Mouse (Mus musculus) midbrain, embryonic 15.5 days (tissue): Measurements from ENCODE around the gene Zp1. TPM values are rescaled to one million over a fixed set of nuclear protein-coding genes. Genes with fewer than 3 reads are reported as not detected.

ENCODE experiments used
- ATAC-seq: fragments of 200-750 bp; cut with Nextera tagmentation; replicated peaks from 2 replicates; pipeline ENCODE4 v1.8.0; 2017; ENCODE audit warnings: moderate TSS enrichment
- H3K27ac ChIP-seq: fragments of 300-500 bp; sonication (generic); 2 replicates; pipeline ENCODE4 v1.5.1; 2015; ENCODE audit warnings: mild to moderate bottlenecking, inconsistent platforms
- H3K27me3 ChIP-seq: fragments of 300-500 bp; sonication (generic); replicated peaks from 2 replicates; pipeline ENCODE4 v1.6.1; 2015; ENCODE audit warnings: inconsistent platforms
- H3K36me3 ChIP-seq: fragments of 300-500 bp; sonication (generic); replicated peaks from 2 replicates; pipeline ENCODE4 v1.6.1; 2015; ENCODE audit warnings: inconsistent platforms
- H3K4me1 ChIP-seq: fragments of 300-500 bp; sonication (generic); 2 replicates; pipeline ENCODE4 v1.6.1; 2015; ENCODE audit warnings: inconsistent platforms
- H3K4me2 ChIP-seq: fragments of 300-500 bp; sonication (generic); 2 replicates; pipeline ENCODE4 v1.6.1; 2015; ENCODE audit warnings: inconsistent platforms, mild to moderate bottlenecking, moderate library complexity
- H3K4me3 ChIP-seq: fragments of 300-500 bp; sonication (generic); 2 replicates; pipeline ENCODE4 v1.5.1; 2015; ENCODE audit warnings: mild to moderate bottlenecking, inconsistent platforms
- H3K9ac ChIP-seq: fragments of 300-500 bp; sonication (generic); 2 replicates; pipeline ENCODE4 v1.6.1; 2015; ENCODE audit warnings: mild to moderate bottlenecking, inconsistent platforms
- H3K9me3 ChIP-seq: fragments of 300-500 bp; sonication (generic); 2 replicates; pipeline ENCODE4 v1.6.1; 2016; ENCODE audit warnings: inconsistent platforms
- WGBS: fragments of 180-500 bp; shearing (Covaris S2); methylation state at CpG from one replicate; pipeline ENCODE4 v1.1.7; 2015; ENCODE audit warnings: mixed read lengths; 5-methylcytosine and 5-hydroxymethylcytosine counted together
- polyA plus RNA-seq: library from polyadenylated mRNA; unstranded; fragments of >200 nt; fragmentation: Nextera tagmentation; extraction: Ambion mirVana; gene quantifications from 2 replicates; pipeline ENCODE4 v1.2.1, GENCODE M21; 2015

The Zp1 gene
- polyA plus RNA-seq, 1 experiment from 2014 or later = 0.49 TPM

DNA sequence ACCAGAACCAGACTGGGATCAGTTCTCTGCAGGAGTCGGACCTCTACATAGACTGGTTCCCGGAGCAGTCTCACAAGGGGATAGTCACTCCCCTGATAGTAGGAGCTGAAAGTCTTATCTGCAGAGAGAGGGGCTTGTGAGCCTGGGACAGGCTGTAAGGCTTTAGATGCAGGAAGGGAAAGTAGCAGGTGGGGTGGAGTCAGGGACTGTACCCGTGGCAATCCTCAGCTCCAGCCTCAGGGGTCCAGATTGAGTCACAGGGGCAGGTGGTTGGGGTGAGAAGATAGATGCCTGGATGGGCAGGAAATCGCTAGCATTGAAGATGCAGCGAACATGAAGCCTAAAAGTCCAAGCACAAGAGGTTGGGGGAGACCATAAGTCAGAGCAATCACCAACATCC lies 3.9 kb downstream of the Zp1 start:
- H3K4me3 ChIP-seq = no peak overlapping the region
- no peak overlapping the region for H3K9ac ChIP-seq
- peaks cover 6% of the 10 kb centered on the region; the same call in 1 of the 2 replicates for H3K4me1 ChIP-seq
- no peaks in the 10 kb centered on the region for H3K36me3 ChIP-seq
- H3K9me3 ChIP-seq = no peaks in the 10 kb centered on the region
- no peak overlapping the region for H3K27ac ChIP-seq
- no peak for ATAC-seq
- WGBS = 68% methylated on average over 5 of the region's 5 CpGs
- no peak overlapping the region for H3K4me2 ChIP-seq
- H3K27me3 ChIP-seq = no peaks in the 10 kb centered on the region

GRCm38 (mm10) chr19:10914870-10915269 lies 5.6 kb downstream of the Zp1 start:
- no peak overlapping the region for H3K4me2 ChIP-seq
- WGBS = 87% methylated on average over 2 of the region's 2 CpGs
- H3K9me3 ChIP-seq = no peaks in the 10 kb centered on the region
- no peak overlapping the region for H3K27ac ChIP-seq
- no peaks in the 10 kb centered on the region for H3K27me3 ChIP-seq
- H3K9ac ChIP-seq = no peak overlapping the region
- H3K36me3 ChIP-seq = no peaks in the 10 kb centered on the region
- no peak for ATAC-seq
- no peak overlapping the region for H3K4me3 ChIP-seq
- H3K4me1 ChIP-seq = peaks cover 6% of the 10 kb centered on the region; the same call in 1 of the 2 replicates

DNA sequence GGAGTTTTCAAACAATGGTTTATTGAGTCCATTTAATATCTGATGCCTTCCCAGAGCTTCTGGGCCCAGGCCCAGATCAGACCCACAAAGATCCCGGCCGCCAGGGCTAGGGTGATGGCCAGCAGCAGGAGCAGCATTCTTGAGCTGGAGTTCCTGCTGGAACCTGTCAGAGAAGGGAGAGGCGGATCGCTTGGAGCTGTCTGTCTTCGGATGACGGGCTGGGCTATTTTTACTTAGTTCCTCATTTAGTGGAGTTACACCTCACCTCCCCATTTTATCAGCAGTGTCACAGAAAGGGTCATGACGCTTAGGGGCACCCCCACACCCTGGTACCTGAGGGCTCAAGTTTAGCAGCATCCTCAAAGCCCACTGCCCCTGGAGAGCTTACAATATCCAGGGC lies 6.1 kb downstream of the Zp1 start:
- no peak overlapping the region for H3K4me2 ChIP-seq
- H3K36me3 ChIP-seq = no peaks in the 10 kb centered on the region
- H3K27me3 ChIP-seq = no peaks in the 10 kb centered on the region
- no peak overlapping the region for H3K4me3 ChIP-seq
- ATAC-seq = no peak
- H3K4me1 ChIP-seq = peaks cover 6% of the 10 kb centered on the region; the same call in 1 of the 2 replicates
- no peak overlapping the region for H3K9ac ChIP-seq
- WGBS = 83% methylated on average over 7 of the region's 7 CpGs
- no peak overlapping the region for H3K27ac ChIP-seq
- H3K9me3 ChIP-seq = no peaks in the 10 kb centered on the region

DNA sequence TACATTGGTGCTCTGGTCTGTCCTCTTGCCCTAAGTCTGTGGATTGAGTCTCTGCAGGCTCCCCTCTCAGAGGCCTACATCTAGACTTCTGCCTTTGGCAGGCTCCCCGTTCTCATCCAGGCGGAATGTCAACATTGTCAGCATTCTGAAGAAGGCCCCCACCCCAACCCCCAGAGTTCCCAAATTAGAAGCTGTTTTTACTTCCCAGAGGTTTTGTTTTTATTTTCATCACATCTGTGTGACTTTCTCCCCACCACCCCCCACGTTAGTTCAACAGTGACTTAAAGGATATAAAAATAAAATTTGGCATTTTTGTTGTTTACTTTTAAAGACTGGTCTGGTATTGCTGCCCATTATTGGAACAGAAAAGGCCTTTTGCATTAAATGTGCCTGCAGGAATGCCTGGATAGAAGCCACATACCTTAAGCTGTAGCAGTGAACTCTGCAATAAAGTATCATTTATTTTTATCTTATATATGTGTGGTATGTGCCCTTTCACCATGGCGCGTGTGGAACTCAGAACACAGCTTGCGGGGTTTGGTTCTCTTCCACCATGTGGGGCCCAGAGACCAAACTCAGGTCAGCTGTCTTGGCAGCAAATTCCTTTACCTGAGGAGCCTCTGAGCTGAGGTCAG lies 11.2 kb downstream of the Zp1 start:
- no peaks in the 10 kb centered on the region for H3K9me3 ChIP-seq
- H3K36me3 ChIP-seq = peaks cover 7% of the 10 kb centered on the region; the same call in 1 of the 2 replicates
- H3K4me3 ChIP-seq = no peak overlapping the region
- H3K4me1 ChIP-seq = no peaks in the 10 kb centered on the region
- whole genome bisulfite sequencing = 89% methylated on average over 6 of the region's 6 CpGs
- H3K4me2 ChIP-seq = no peak overlapping the region
- no peak for ATAC-seq
- H3K27ac ChIP-seq = 0 out of 2 replicates have a peak overlapping the region, but pooled peaks have one; percentile 10
- no peak overlapping the region for H3K9ac ChIP-seq
- H3K27me3 ChIP-seq = no peaks in the 10 kb centered on the region

- no peaks in the 10 kb centered on the region for H3K27me3 ChIP-seq
- peak; percentile 40; the same call in 1 of the 2 replicates for ATAC-seq
- H3K4me3 ChIP-seq = no peak overlapping the region
- WGBS = 66% methylated on average over 3 of the region's 3 CpGs
- no peak overlapping the region for H3K4me2 ChIP-seq
- no peaks in the 10 kb centered on the region for H3K4me1 ChIP-seq
- H3K9ac ChIP-seq = no peak overlapping the region
- no peaks in the 10 kb centered on the region for H3K9me3 ChIP-seq
- H3K36me3 ChIP-seq = peaks cover 20% of the 10 kb centered on the region; the same call in 1 of the 2 replicates
- H3K27ac ChIP-seq = no peak overlapping the region
Measured at GRCm38 (mm10) chr19:10907891-10908290, 12.5 kb downstream of the Zp1 start.

- ATAC-seq = no peak
- no peaks in the 10 kb centered on the region for H3K4me1 ChIP-seq
Measured at GRCm38 (mm10) chr19:10905728-10906000, 14.8 kb downstream of the Zp1 start.

DNA sequence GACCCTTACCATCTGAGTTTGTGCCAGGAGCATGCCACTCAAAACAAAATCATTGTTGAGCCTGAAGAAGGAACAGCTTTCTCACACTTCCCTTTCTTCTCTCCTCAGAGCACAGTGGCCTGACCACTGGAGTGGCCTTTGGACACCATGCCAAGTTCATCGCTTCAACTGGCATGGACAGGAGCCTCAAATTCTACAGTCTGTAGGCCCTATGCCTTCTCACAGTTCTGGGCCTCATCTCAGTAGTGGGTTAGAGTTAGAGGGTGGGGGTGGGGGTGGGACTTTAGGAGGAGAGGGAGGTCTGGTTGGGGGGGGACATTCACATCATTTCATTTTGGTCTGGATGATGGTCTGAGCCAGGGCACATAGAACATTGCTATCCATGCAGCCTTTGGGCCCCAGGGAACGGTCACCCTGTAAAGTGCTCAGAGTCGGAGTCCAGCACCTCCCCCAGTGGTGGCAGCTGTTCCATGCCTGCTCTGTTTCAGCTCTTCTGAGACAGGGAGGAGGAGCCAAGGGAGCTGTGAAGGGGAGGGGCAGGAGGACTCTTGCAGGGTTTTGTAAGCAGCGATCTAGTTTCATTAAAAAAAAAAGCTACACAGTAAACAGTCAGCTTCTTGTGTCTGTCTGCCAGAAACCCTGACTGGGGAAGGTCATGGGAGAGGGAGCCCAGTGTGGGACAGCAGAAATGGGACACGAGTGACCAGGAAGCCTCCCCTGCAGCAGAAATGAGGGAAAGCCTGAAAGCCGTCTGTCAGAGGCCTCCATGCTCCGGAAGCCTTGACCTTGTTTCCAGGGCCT lies 15.3 kb downstream of the Zp1 start:
- Histone ChIP-seq H3K27me3 (no peaks in the 10 kb centered on the region), H3K9ac (no peak overlapping the region), H3K27ac (0 out of 2 replicates have a peak overlapping the region, but pooled peaks have one; percentile 31), H3K4me2 (no peak overlapping the region), H3K4me1 (no peaks in the 10 kb centered on the region), H3K9me3 (no peaks in the 10 kb centered on the region), H3K4me3 (no peak overlapping the region), H3K36me3 (peaks cover 47% of the 10 kb centered on the region)
- ATAC-seq = no peak
- WGBS = 61% methylated on average over 7 of the region's 7 CpGs

More at GRCm38 (mm10) chr19:10905728-10906000, 14.8 kb downstream of the Zp1 start:
- Histone ChIP-seq H3K4me3 (no peak overlapping the region), H3K4me2 (no peak overlapping the region), H3K27ac (0 out of 2 replicates have a peak overlapping the region, but pooled peaks have one; percentile 31), H3K9ac (no peak overlapping the region), H3K27me3 (no peaks in the 10 kb centered on the region), H3K9me3 (no peaks in the 10 kb centered on the region), H3K36me3 (peaks cover 41% of the 10 kb centered on the region)
- 76% methylated on average over 5 of the region's 5 CpGs for WGBS

DNA sequence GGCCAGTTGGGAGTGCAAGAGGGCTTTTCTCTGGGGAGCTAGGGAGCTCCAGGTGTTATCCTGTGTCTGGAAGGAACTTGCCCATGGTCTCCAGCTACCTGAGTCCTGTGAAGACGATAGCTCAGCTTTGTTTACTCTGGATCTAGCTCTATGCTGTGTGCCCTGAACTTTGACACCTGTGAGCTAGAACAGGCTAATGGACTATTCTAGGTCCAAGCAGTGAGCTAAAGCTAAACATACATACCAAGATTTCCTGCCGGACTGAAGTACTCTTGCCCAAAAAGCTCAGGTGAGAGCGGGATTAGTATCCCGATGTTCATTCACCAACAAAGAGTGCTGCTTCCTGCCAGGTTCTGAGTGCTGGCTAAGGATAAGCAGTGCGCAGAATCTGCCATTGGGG lies 15.9 kb downstream of the Zp1 start:
- ATAC-seq = no peak
- no peak overlapping the region for H3K4me3 ChIP-seq
- 90% methylated on average over 5 of the region's 5 CpGs for WGBS
- H3K4me1 ChIP-seq = no peaks in the 10 kb centered on the region
- no peaks in the 10 kb centered on the region for H3K9me3 ChIP-seq
- peaks cover 53% of the 10 kb centered on the region for H3K36me3 ChIP-seq
- H3K9ac ChIP-seq = no peak overlapping the region
- no peak overlapping the region for H3K27ac ChIP-seq
- H3K27me3 ChIP-seq = no peaks in the 10 kb centered on the region
- no peak overlapping the region for H3K4me2 ChIP-seq

GRCm38 (mm10) chr19:10901046-10901445 lies 19.4 kb downstream of the Zp1 start:
- 96% methylated on average over 5 of the region's 5 CpGs for WGBS
- H3K9ac ChIP-seq = no peak overlapping the region
- peaks cover 56% of the 10 kb centered on the region for H3K36me3 ChIP-seq
- H3K27me3 ChIP-seq = no peaks in the 10 kb centered on the region
- H3K27ac ChIP-seq = no peak overlapping the region
- no peak overlapping the region for H3K4me2 ChIP-seq
- peaks cover 15% of the 10 kb centered on the region for H3K4me1 ChIP-seq
- no peak overlapping the region for H3K4me3 ChIP-seq
- no peaks in the 10 kb centered on the region for H3K9me3 ChIP-seq
- no peak for ATAC-seq

DNA sequence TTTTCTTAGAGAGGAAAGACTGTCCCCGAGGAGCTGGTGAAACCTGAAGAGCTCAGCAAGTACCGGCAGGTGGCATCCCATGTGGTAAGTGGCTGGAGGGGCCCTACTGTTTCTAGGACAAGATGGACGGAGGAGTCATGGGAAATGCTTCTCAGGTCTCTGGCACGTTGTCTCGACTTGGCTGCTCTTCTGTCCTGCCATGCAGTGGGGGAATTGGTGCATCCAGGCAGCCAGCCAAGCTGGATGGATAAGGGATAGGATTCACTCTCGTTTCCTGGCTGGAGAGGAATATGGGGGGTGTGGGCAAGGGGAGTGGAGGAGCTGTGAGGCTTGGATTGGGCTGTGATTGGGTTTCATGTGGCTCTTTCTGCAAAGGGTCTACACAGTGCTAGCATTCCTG lies 20.1 kb downstream of the Zp1 start:
- no peak for ATAC-seq
- Histone ChIP-seq H3K4me1 (peaks cover 18% of the 10 kb centered on the region), H3K9me3 (no peaks in the 10 kb centered on the region), H3K36me3 (peaks cover 56% of the 10 kb centered on the region), H3K4me2 (no peak overlapping the region), H3K27me3 (no peaks in the 10 kb centered on the region), H3K4me3 (no peak overlapping the region), H3K9ac (no peak overlapping the region), H3K27ac (no peak overlapping the region)
- WGBS = 85% methylated on average over 6 of the region's 6 CpGs

GRCm38 (mm10) chr19:10897491-10897890 lies 22.9 kb downstream of the Zp1 start:
- H3K9ac ChIP-seq = no peak overlapping the region
- 86% methylated on average over 8 of the region's 8 CpGs for WGBS
- no peak for ATAC-seq

GRCm38 (mm10) chr19:10896849-10897248 lies 23.6 kb downstream of the Zp1 start:
- ATAC-seq = no peak
- Histone ChIP-seq H3K4me3 (no peak overlapping the region), H3K4me2 (peak overlapping the region; percentile 66)

More at GRCm38 (mm10) chr19:10897491-10897890, 22.9 kb downstream of the Zp1 start:
- Histone ChIP-seq H3K4me2 (0 out of 2 replicates have a peak overlapping the region, but pooled peaks have one; percentile 66), H3K9me3 (no peaks in the 10 kb centered on the region), H3K4me1 (peaks cover 25% of the 10 kb centered on the region), H3K4me3 (no peak overlapping the region), H3K36me3 (peaks cover 33% of the 10 kb centered on the region), H3K27ac (no peak overlapping the region), H3K27me3 (no peaks in the 10 kb centered on the region)

More at GRCm38 (mm10) chr19:10896849-10897248, 23.6 kb downstream of the Zp1 start:
- Histone ChIP-seq H3K9me3 (no peaks in the 10 kb centered on the region), H3K27me3 (no peaks in the 10 kb centered on the region), H3K36me3 (peaks cover 26% of the 10 kb centered on the region), H3K9ac (0 out of 2 replicates have a peak overlapping the region, but pooled peaks have one; percentile 77), H3K27ac (no peak overlapping the region), H3K4me1 (peaks cover 25% of the 10 kb centered on the region)
- 82% methylated on average over 7 of the region's 7 CpGs for WGBS
